Mouse (Mus musculus): ENCODE measurements around the gene Vwde.

DNA sequence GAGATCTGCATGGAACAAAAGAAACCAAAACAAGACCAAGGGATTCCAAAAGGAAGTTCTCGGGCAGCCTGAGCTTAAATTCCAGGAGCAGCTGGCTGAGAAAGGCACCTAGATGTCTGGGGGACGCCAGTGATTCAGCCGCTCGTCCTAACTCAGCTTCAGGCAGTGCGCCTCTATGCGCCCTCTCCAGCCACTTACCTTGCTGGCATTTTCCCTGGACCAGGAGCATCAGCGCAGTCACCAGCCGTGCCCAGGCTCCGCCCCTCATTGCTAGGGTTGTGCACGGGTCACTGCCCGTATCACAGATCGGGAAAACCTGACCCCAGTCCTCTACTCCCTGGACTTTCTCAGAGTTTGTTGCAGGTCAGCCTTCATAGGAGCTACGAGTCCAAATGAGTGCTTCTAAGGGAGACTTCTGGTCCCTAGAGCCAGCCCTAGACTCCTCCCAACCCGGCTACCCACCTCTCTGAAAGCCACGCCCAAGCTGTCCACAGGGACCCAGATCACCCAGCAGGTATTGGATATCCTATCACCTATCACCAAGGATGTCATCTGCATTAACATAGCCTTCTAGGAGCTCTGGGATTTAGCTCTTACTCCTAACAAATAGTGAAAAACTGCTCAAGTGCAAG lies at the start of gene Vwde:
- TF ChIP-seq POLR2A (IDR thresholded peaks at IDR 0.05; ENCODE audit: low read depth, low read length) (no peak), CTCF (conservative IDR thresholded peaks at IDR 0.05; ENCODE audit: insufficient read depth, insufficient read length, low read depth, low read length) (no peak)

Data from kidney, adult 2 months (tissue).